Mouse (Mus musculus) granulocyte monocyte progenitor cell, adult 5-6 weeks (primary cell): ENCODE measurements around the gene Ccn2. TPM values are rescaled to one million over a fixed set of nuclear protein-coding genes. Genes with fewer than 3 reads are reported as not detected.
A peak's percentile ranks its signal among the peaks of the same experiment; 100 is the strongest.
"Not testable (repeated sequence)": the region's sequence is repeated elsewhere in the genome, so short reads cannot be mapped to it uniquely, and the experiment has no call there.

Source experiments
- ATAC-seq: replicated peaks from 2 replicates; pipeline ENCODE4 v1.8.0; 2016; ENCODE audit warnings: mild to moderate bottlenecking, moderate TSS enrichment, inconsistent platforms; ENCODE audit not compliant: poor library complexity, severe bottlenecking
- total RNA-seq, 2 experiments: library from RNA; stranded (forward) in 1 of 2; stranded (reverse) in 1 of 2; fragments of 200-712, 200-1000 nt in 1 of 2; fragments of >200 nt in 1 of 2; fragmentation: Nextera tagmentation in 1 of 2; gene quantifications; 2 replicates each; pipeline ENCODE4 v1.2.3; 2014 to 2017

The Ccn2 gene
- total RNA-seq, 2 experiments from 2014 or later = not detected

DNA sequence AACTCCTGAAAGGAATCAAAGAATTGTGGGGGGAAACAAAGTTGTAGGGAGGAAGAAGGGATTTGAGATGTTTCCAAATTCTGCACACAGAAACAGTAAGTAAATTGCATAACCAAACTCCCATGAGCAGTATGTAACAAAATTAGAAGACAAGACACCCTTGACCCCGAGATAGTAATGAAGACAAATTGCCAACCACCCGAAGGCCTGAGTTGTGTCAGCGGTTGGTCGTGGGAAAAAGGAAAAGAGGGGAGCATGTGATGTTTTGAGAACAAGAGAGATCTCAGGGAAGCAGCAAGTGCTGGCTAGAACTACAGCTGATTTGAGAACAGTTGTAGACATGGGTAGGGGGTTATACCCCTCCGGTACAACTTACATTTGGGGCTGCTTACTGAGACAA lies 4.6 kb downstream of the Ccn2 start:
- ATAC-seq = no peak

DNA sequence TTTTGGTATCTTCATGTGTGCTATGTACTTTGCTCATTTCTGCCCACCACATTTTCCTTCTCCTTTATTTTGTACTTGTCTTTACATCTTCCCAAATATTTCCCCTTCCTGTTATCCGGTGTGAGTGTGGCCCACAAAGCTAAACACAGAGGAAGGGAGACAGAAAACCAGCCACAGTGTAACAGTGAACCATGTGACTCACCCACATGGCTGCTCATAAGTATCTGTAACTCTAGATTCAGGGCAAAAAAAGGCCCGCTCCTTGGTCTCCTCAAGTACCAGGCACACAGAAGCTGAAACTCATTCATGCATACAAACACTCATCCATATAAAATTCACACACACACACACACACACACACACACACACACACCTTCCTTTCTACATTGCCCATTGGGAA lies 7.8 kb downstream of the Ccn2 start:
- ATAC-seq = no peak

DNA sequence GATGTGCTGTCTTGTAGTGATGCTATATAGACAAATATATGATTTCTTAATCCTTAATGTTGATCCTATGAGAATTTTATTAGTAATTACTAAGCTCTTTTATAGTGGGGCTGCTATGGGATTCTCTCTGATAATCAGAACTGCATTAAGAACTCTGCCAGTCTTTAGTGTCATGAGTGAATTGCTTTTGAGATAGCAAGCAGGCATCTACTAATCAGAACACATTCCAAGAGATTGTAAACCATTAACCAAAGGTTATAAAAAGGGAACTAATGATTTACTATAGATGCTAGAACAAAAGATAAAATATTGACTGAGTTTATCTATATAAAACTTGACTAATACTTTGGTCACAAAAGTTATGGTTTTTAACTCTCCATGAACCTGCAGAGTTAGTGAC lies 8.5 kb downstream of the Ccn2 start:
- no peak for ATAC-seq

DNA sequence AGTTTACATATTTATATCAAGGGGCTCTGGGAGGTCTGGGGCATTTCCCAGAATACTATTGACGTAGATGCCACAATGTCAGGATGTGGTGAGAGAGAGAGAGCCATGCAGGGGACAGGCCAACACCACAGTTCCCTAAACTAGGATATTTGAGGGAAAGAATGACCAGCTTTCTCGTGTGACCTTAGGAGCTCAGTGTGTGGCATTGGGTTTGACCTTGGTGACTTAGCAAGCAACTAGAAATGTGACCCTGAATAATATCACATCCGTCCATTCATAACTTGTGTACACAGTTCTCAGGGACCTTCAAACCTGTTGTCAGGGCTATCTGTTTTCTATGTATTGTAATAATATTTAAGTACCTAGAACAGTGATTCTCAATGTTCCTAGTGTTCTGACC lies 13.9 kb downstream of the Ccn2 start:
- no peak for ATAC-seq

DNA sequence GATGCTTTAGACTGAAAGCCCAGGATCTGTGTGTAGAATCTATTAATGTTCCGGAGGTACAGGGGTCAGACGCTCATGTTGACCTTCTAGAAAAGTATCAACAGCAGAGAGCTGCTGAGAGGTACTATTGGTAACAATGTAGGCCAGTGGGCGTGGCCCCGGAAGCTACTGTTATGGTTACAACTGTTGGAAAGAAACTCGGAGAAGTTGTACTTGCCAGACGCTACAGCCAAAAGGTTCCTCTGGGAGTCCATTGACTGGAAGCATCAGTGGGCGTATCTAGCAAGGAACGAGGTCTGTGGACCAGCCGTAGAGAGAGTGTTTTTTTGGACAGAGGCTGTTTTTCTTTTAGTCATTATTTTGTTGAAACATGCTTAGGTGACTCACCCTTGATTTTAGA lies 14.5 kb downstream of the Ccn2 start:
- ATAC-seq = no peak

DNA sequence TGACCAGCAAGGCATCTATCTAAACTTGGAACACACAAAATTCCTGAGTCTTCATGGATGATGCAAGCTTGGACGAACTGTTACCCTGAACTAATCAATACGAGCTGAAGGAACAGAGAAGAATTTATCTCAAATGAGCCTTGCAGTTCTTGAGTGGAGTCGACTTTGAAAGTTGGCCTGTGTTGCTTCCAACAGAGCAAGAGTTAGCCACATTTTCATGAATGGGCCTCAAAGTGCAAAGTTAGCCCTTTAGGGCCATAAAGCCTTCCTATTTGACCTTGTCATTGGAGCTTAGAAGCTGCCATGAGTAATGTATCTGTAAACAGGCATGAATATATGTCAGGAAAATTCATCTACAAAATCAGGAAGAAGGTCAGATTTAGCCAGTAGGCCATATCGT lies 19.5 kb downstream of the Ccn2 start:
- no peak for ATAC-seq

DNA sequence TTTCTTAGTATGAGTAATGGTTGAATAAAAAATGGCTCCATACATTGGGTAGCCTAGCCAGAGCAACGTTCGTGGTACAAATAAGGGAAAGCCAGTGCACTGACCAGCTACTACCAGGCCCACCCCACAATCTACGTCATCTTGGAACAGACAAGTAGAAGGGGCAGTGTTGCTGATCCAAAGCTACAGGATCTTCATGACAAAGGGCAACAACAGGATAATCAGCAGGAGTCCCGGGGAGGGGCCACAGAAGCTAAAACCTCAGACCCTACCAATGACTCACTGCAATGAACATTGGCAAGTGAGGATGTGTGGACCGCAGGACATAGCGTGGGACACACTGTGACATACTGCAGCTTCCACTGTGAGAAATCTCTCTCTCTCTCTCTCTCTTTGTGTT lies 20.6 kb downstream of the Ccn2 start:
- ATAC-seq = no peak

DNA sequence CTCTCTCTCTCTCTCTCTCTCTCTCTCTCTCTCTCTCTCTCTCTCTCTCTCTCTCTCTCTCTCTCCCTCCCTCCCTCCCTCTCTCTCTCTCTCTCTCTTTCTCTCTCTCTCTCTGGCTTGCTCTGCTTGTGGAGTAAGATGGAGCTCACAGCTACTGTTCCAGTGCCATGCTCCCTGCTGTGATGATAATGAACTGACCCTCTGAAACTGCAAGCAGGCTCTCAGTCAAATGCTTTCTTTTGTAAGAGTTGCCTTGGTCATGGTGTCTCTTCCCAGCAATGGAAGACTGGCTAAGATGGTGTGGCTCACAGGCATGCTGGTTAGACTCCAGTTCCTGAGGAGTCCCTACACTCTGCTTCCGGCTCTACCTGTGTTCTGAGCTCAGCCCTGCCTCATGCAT lies 21.3 kb downstream of the Ccn2 start:
- not testable (repeated sequence) for ATAC-seq

DNA sequence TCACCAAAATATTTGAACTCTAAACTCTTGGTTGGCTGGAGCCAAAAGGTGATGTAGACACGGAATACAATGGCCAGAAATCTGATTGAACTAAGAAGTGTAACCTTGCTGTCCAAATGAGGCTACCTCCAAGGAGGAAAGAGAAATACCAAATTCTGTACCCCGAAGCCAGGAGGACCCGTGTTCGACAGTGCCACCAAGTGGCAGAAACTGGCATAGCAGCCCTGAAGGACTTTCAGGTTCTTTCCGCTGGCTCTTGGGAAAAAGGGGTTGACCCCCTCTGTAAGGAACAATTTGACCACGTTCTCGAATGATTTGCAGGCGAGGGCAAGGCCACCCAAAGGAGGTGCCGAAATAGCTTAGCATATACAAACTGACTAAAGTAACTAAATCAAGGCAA lies 26.3 kb downstream of the Ccn2 start:
- ATAC-seq = peak; percentile 70

DNA sequence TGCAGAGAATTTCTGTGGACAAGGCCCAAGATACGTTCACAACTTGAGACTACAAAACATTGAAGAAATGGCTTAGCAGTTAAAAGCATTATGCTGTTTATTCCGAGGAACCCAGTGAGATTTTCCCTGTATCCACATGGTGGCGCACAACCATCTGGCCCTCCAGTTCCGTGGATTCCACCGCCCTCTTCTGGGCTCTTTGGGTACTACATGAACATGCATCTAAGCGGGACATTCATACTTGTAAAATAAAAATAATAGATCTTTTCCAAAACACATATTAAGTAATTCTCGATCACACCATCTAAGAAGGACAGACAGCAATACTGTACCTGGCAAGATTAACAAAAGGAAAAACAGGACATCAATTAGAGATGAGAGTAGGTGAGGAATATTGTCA lies 27.3 kb downstream of the Ccn2 start:
- ATAC-seq = peak; percentile 86

DNA sequence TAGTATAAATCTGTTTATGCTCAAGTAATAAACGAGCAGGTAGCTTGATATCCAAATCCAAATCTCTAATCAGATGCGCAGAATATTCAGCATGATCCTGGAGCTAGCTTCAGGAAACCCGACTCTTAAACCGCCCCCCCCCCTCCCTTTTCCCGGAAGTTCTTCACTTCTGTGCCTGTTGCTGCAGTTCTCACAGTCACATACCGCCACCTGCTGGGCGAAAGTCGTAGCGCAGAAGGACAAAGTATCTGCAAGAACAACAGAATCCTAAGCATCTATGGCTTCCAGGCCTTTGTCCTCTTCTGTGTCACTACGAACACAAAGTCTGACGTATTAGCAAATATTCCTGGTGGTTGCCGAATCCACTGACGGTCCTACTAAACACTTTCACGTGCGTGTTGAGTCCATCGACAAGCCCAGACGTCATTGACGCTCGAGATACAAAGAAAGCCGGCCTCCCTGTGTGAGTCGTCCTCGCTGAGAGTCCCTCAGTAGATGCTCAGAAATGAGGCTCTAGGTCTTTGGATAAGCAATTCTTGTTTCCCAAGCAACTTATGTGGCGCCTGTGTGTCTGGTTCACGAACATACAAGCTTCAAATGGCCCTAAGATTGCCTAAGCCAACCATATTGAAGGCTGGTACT lies 29.9 kb downstream of the Ccn2 start:
- ATAC-seq = peak; percentile 81

DNA sequence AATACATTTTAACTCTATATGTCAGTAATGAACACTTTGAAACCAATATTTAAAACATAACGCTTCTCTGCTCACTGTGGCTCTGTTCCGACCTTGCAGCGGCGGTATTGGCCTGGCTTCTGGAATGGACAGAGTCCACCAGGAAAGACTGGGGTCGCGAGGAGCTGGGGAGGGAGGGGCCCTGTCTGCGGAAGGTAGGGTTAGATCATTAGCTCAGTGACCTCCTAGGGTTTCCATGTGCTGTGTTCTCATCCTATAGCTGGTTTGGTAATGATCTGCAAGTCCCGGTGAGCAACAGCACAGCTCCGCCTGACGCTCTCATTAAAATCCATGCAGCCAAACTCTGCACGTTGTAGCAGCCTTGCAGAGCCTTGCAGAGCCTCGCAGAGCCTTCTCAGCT lies 32.0 kb downstream of the Ccn2 start:
- no peak for ATAC-seq

DNA sequence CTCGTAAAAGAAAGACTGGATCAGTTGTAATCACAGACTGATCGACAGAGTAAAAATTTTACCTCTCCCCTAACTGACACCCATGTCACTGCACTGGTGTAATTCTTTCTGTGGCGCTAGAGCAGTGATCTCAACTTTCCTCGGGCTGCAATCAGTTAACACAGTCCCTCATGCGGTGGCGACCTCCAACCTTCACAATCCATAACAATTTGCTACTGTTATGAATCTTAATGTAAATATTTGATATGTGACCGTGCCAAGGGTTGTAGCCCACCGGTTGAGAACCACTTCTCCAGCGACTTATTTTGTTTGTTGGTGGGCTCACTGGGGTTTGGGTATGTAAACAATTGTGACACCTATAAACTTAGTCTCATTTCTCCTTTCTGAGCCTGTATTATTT lies 33.2 kb downstream of the Ccn2 start:
- ATAC-seq = no peak

DNA sequence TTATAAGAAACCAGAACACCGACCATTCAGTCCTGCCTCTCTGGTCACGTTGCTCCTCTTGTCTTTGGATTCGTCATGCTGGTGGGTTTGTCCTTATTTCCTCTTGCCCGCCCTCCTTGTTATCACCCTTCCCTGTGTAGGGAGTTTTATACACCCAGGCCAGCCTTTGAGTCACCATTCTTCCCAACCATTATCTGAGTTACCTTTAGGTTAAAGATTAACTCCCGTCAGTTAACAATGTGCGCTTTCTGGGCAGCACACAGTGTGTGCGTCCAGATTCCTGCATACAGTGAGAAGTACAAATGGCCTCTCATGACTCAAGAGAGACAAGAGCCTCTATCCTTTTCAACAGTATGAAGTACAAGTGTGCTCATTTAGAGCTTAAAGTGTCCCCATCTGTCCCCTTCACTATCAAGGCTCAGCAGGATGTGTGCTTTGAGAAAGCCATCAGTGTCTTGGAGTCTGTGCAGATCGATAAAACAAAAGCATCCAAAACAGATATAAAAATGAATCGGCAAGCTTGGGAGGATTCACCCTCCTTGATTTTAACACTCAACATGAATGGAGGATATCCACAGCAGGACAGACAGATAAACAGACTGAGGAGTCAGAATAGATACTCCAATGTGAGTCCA lies 34.0 kb downstream of the Ccn2 start:
- ATAC-seq = no peak

DNA sequence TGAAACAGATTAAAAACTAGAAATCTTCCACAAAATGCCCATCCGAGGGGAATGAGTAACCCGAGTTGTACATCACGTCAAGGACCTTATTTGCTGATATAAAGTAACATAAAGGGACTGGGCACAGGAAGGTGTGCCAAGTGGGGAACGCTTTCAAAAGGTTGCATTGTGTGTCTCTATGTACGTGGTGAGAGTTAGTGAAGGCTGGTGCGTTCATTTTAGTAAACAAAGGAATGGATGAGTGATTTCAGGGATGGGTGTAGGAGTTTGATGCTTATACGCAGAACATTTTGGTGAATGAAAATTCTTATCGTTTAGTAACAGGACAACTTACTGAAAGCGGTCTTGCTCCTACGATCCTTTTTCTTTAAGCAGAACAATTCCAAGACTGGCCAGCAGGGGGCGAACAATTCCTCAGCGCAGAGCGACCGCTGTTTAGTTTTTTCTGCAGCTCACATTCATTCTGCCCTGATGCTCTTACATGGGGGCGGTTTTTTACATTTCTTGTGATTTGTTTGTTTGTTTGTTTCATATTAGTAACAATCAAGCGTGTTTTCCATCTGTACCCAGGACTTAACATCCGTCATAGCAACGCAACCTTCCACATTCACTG lies 35.3 kb downstream of the Ccn2 start:
- 0 out of 2 replicates have a peak, but pooled peaks have one; percentile 24 for ATAC-seq

DNA sequence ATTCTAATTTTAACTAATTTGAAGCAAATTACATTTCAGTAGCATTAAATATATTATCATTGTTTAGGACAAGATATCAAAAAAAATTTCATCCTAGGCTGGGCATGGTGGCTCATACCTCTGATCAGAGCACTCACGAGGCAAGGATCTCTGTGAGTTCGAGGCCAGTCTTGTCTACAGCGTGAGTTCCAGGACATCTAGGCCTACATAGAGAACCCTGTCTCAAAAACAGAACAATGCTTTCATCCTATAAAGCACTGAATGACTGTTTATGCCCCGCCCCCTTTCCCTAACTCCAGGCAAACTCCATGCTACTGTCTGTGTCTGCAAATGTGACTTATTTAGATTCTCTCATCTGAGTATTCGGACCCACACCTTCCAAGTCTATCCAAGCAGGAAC lies 35.9 kb downstream of the Ccn2 start:
- ATAC-seq = no peak

DNA sequence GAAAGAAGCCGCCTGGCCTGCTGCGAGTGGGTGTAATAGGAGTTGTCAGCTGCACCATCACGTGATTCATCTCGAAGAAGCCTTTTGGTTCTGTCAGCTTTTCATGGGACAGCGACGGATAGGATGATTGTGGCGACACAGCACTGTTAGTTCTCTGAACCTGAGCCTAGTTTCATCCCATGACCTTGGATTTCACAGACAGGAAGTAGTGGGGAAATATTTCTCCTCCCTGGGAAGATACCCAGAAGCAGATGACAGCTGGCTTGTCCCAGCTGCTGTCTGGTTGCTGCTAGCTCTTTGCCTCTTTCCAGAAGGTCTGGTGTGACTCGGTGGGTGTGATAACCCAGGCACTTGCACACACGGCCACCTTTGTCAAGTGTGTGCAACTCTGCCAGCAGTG lies 39.0 kb downstream of the Ccn2 start:
- ATAC-seq = peak; percentile 65

DNA sequence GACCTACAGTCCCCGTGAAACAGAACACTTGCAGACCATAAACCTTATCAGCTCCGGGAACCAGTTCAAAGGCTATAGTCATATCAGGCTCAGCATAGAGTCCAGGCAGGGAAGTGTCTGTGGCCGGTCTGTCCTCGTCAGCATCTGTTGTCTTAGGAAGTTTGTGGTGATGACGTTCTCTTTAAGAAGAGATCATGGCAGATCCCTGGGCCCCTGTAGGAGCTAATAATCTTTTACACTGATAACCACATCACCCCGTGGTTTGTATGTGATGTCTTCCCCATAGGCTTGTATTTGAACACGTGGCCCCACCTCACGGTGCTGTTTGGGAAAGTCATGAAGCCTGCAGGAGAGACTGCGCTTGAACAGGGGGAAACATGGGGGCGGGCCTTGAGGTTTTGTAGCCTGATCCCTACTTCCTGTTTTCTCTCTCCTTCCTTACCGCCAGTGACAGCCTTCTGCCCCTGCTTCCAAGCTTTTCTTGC lies 40.1 kb downstream of the Ccn2 start:
- peak; percentile 60 for ATAC-seq

DNA sequence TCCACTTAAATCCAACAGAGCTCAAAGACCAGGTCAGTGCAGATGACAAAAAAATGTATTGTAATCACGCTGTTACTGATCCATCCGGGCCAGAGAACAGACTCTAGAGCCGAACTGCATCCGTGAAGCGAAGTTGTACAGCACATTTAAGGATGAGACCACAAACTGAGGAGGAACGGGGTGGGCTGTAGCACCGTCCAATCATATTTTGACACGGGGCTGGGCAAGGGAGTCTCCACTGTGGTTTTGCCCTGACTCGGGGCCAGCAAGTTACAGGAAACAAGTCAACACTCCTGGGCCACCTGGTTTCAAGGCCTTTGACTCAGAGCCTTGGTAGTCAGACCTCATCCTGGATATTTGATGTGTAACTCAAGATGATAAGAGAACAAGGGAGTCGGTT lies 40.6 kb downstream of the Ccn2 start:
- peak; percentile 45 for ATAC-seq

DNA sequence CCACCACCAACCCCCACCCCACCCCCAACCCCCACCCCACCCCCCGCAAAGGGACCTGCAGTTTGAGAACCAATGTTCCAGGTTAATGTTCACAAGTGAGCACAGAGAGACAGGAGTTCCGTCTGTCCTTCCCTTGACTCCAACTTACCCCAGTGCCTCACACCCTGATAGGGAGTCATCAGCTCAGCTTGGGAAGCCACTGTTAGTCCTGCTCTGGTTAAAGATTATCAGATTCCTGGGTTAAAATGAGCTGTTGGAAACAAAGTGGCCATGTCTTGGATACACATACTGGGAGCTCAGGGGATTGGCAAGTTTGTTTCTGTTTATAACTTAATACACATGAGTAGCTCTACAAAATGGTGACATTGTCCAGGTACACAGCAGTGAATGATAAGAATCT lies 41.7 kb downstream of the Ccn2 start:
- no peak for ATAC-seq

DNA sequence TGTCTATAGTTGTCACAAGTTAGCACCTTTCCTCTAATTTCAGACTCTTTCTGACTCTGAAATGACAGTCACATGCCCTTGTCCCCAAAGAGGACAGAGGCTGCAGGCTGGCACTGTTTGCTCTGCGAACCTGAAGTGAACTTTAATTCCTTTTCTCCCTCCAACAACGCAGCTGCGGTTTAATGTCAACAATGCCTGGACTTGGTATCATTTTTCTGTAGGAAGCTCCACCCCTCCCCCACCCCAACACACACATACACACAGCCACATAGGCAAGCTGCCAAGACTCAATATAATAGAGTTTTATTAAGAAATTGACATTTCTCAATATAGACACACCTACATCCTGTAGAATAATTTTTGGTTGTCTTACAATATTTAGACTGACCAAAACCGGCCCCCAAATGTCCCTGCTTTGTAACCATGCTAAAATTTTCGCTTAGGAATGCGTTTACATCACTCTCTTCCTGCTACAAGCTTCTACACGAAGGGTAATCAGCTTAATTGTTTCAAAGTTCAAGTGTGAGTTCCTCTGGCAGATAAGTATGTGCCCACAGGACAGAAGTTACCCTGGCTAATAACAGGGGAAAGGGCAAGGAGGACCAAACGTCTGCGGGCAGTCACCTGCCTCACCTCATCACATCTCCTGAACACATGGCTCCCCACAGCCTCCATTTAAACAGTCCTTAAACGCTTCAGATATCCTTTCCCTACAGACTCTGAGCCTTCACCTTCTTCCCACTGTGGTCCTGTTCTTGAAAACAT lies 43.2 kb downstream of the Ccn2 start:
- no peak for ATAC-seq
